Mouse (Mus musculus): ENCODE results near the gene Krtcap3.

- TF ChIP-seq CTCF (IDR thresholded peaks at IDR 0.05; ENCODE audit: extremely low read depth, insufficient read length, insufficient replicate concordance, low read depth, low read length) (no peak), POLR2A (IDR thresholded peaks at IDR 0.05; ENCODE audit: low read depth, low read length) (no peak)
These were observed 4.5 kb downstream of the Krtcap3 start for GRCm38 (mm10) chr5:31255971-31256370.
